In genomic region chr11:62756456-62757142, GRCm38 (mm10) we compare ENCODE assay signal across 8 mouse cellular contexts. TPM values are rescaled to one million over a fixed set of nuclear protein-coding genes. Genes with fewer than 3 reads are reported as not detected.
DNase-seq lines count a peak whose midpoint lies in the region; ATAC-seq and TF ChIP-seq lines count a peak whose summit lies in the region.

No protein-coding gene starts in this region.

- peak overlapping the region; percentile 70 for H3K4me3 ChIP-seq in E14TG2a.4 (replicated peaks; ENCODE audit: low read length)
- peak overlapping the region; percentile 26 for H3K4me3 ChIP-seq in forebrain, embryonic 14.5 days (ENCODE audit: low read depth, low read length)
- no peak overlapping the region for H3K4me3 ChIP-seq in liver, embryonic 15.5 days (replicated peaks)
- peak overlapping the region; percentile 12; the same call in 1 of the 2 replicates for H3K4me3 ChIP-seq in neural tube, embryonic 12.5 days
- peak overlapping the region; percentile 13; the same call in 1 of the 2 replicates for H3K4me3 ChIP-seq in stomach, postnatal 0 days (ENCODE audit: low read depth, low read length)

- WGBS in forebrain, embryonic 14.5 days = 8% methylated on average over 36 of the region's 36 CpGs
- WGBS in liver, embryonic 15.5 days (ENCODE audit: insufficient replicate concordance) = 6% methylated on average over 36 of the region's 36 CpGs
- WGBS in neural tube, embryonic 12.5 days = 9% methylated on average over 36 of the region's 36 CpGs
- whole genome bisulfite sequencing in stomach, postnatal 0 days = 4% methylated on average over 36 of the region's 36 CpGs

- peak; percentile 99 for ATAC-seq in forebrain, embryonic 14.5 days
- peak; percentile 89 for ATAC-seq in liver, embryonic 15.5 days (ENCODE audit: insufficient read depth)
- peak; percentile 97 for ATAC-seq in neural tube, embryonic 12.5 days (ENCODE audit: low FRiP score, low read depth)
- ATAC-seq in stomach, postnatal 0 days (ENCODE audit: low FRiP score, low TSS enrichment) = peak; percentile 100

- peak overlapping the region; percentile 52 for H3K4me2 ChIP-seq in forebrain, embryonic 14.5 days (ENCODE audit: low read length)
- H3K4me2 ChIP-seq in liver, embryonic 15.5 days = peak overlapping the region; percentile 47
- H3K4me2 ChIP-seq in neural tube, embryonic 12.5 days (replicated peaks) = peak overlapping the region; percentile 51
- peak overlapping the region; percentile 54 for H3K4me2 ChIP-seq in stomach, postnatal 0 days (replicated peaks; ENCODE audit: low read depth)

- TF ChIP-seq EP300 in stomach, postnatal 0 days (optimal IDR thresholded peaks at IDR 0.05) = no peak

- no peak overlapping the region for H3K27ac ChIP-seq in forebrain, embryonic 14.5 days (ENCODE audit: low read depth, low read length)
- no peak overlapping the region for H3K27ac ChIP-seq in liver, embryonic 15.5 days (replicated peaks)
- H3K27ac ChIP-seq in neural tube, embryonic 12.5 days = no peak overlapping the region
- no peak overlapping the region for H3K27ac ChIP-seq in stomach, postnatal 0 days (replicated peaks)

- peak overlapping the region; percentile 45 for H3K9ac ChIP-seq in forebrain, embryonic 14.5 days (ENCODE audit: low read length)
- H3K9ac ChIP-seq in liver, embryonic 15.5 days = no peak overlapping the region
- peak overlapping the region; percentile 5; the same call in 1 of the 2 replicates for H3K9ac ChIP-seq in neural tube, embryonic 12.5 days
- no peak overlapping the region for H3K9ac ChIP-seq in stomach, postnatal 0 days (ENCODE audit: low read length)

- peaks cover 49% of the 10 kb centered on the region for H3K27me3 ChIP-seq in E14TG2a.4 (ENCODE audit: insufficient read depth, low read length)
- no peaks in the 10 kb centered on the region for H3K27me3 ChIP-seq in forebrain, embryonic 14.5 days (replicated peaks; ENCODE audit: control insufficient read depth, insufficient read depth, low read length)
- H3K27me3 ChIP-seq in liver, embryonic 15.5 days = peaks cover 34% of the 10 kb centered on the region
- H3K27me3 ChIP-seq in neural tube, embryonic 12.5 days (replicated peaks) = no peaks in the 10 kb centered on the region; the same call in 1 of the 2 replicates
- H3K27me3 ChIP-seq in stomach, postnatal 0 days (ENCODE audit: control insufficient read depth, insufficient read depth, low read length) = no peaks in the 10 kb centered on the region

- TF ChIP-seq CTCF in E14TG2a.4 (conservative IDR thresholded peaks at IDR 0.05; ENCODE audit: low read length) = peak; percentile 52
- peak; percentile 97 for TF ChIP-seq CTCF in stomach, postnatal 0 days (IDR thresholded peaks at IDR 0.05; ENCODE audit: low read depth)

- intact Hi-C loops in heart, postnatal 10 days (cut with DNase I) = loop anchor here (1.0 to 10.0 kb wide), 3 partner anchors 52 to 418 kb away; no protein-coding TSS in a partner anchor

- DNase-seq in cerebellum, adult 11 months = peak; percentile 98
- DNase-seq in forebrain, embryonic 14.5 days (ENCODE audit: low spot score) = peak; percentile 94
- peak; percentile 97 for DNase-seq in heart, postnatal 10 days
- peak; percentile 99 for DNase-seq in kidney, postnatal 4 days
- DNase-seq in stomach, postnatal 0 days (ENCODE audit: low spot score) = peak; percentile 97

- H3K4me1 ChIP-seq in E14TG2a.4 (replicated peaks; ENCODE audit: low read depth, low read length) = peaks cover 12% of the 10 kb centered on the region
- H3K4me1 ChIP-seq in forebrain, embryonic 14.5 days (ENCODE audit: control insufficient read depth, insufficient read depth, low read length) = 0 out of 2 replicates have a peak, but pooled peaks cover 2% of the 10 kb centered on the region
- H3K4me1 ChIP-seq in liver, embryonic 15.5 days (replicated peaks) = peaks cover 6% of the 10 kb centered on the region; the same call in 1 of the 2 replicates
- H3K4me1 ChIP-seq in neural tube, embryonic 12.5 days = peaks cover 6% of the 10 kb centered on the region; the same call in 1 of the 2 replicates
- no peaks in the 10 kb centered on the region for H3K4me1 ChIP-seq in stomach, postnatal 0 days (replicated peaks; ENCODE audit: control insufficient read depth, insufficient read depth)

- H3K36me3 ChIP-seq in E14TG2a.4 (ENCODE audit: insufficient read depth, low read length) = no peaks in the 10 kb centered on the region
- no peaks in the 10 kb centered on the region for H3K36me3 ChIP-seq in forebrain, embryonic 14.5 days (ENCODE audit: control insufficient read depth, insufficient read depth, low read length)
- H3K36me3 ChIP-seq in liver, embryonic 15.5 days (replicated peaks) = no peaks in the 10 kb centered on the region
- H3K36me3 ChIP-seq in neural tube, embryonic 12.5 days = no peaks in the 10 kb centered on the region
- no peaks in the 10 kb centered on the region for H3K36me3 ChIP-seq in stomach, postnatal 0 days (ENCODE audit: control insufficient read depth, insufficient read depth, low read length)

- H3K9me3 ChIP-seq in E14TG2a.4 (ENCODE audit: low read length) = no peaks in the 10 kb centered on the region
- no peaks in the 10 kb centered on the region for H3K9me3 ChIP-seq in forebrain, embryonic 14.5 days (replicated peaks; ENCODE audit: control insufficient read depth, low read length)
- H3K9me3 ChIP-seq in liver, embryonic 15.5 days (replicated peaks) = no peaks in the 10 kb centered on the region
- H3K9me3 ChIP-seq in neural tube, embryonic 12.5 days = no peaks in the 10 kb centered on the region
- no peaks in the 10 kb centered on the region for H3K9me3 ChIP-seq in stomach, postnatal 0 days (ENCODE audit: control insufficient read depth, low read length)

RNA-seq across cellular contexts. Expression of gene Gm10428, which starts 3.7 kb away (rescaled TPM):
- not detected in 2 replicates for polyA plus RNA-seq in forebrain, embryonic 14.5 days (2014; fragmentation: Nextera tagmentation; extraction: Ambion mirVana)
- total RNA-seq in heart, postnatal 10 days (2021) = not detected
- not detected in 2 replicates for polyA plus RNA-seq in liver, embryonic 15.5 days (2015; fragmentation: Nextera tagmentation; extraction: Ambion mirVana)
- not detected in 2 replicates for polyA plus RNA-seq in neural tube, embryonic 12.5 days (2016; fragmentation: Nextera tagmentation; extraction: Ambion mirVana)
- polyA plus RNA-seq in stomach, postnatal 0 days (2015; fragmentation: Nextera tagmentation; extraction: Ambion mirVana) = not detected in 2 replicates

RNA-seq across cellular contexts. Expression of gene Zfp287, which starts 24.9 kb away (rescaled TPM):
- polyA plus RNA-seq in forebrain, embryonic 14.5 days (2014; fragmentation: Nextera tagmentation; extraction: Ambion mirVana) = 15.3 and 20.8 TPM in 2 replicates
- 1 to 10 TPM; 3.4 to 4.6 TPM for total RNA-seq in heart, postnatal 10 days (2021)
- 0.31 and 0.50 TPM in 2 replicates for polyA plus RNA-seq in liver, embryonic 15.5 days (2015; fragmentation: Nextera tagmentation; extraction: Ambion mirVana)
- 18.4 and 19.5 TPM in 2 replicates for polyA plus RNA-seq in neural tube, embryonic 12.5 days (2016; fragmentation: Nextera tagmentation; extraction: Ambion mirVana)
- polyA plus RNA-seq in stomach, postnatal 0 days (2015; fragmentation: Nextera tagmentation; extraction: Ambion mirVana) = 2.5 and 2.6 TPM in 2 replicates

RNA-seq across cellular contexts. Expression of gene Zfp286, which starts 32.7 kb away (rescaled TPM):
- 33.6 and 37.5 TPM in 2 replicates for polyA plus RNA-seq in forebrain, embryonic 14.5 days (2014; fragmentation: Nextera tagmentation; extraction: Ambion mirVana)
- 1 to 10 TPM; 1.5 to 2.1 TPM for total RNA-seq in heart, postnatal 10 days (2021)
- 0.63 and 1.0 TPM in 2 replicates for polyA plus RNA-seq in liver, embryonic 15.5 days (2015; fragmentation: Nextera tagmentation; extraction: Ambion mirVana)
- polyA plus RNA-seq in neural tube, embryonic 12.5 days (2016; fragmentation: Nextera tagmentation; extraction: Ambion mirVana) = 27.6 and 30.1 TPM in 2 replicates
- polyA plus RNA-seq in stomach, postnatal 0 days (2015; fragmentation: Nextera tagmentation; extraction: Ambion mirVana) = 4.6 and 5.5 TPM in 2 replicates

Comparison
In these comparisons a context has a peak if more than half of its experiments do, and no peak if none do; other contexts are left out.
1. H3K9ac ChIP-seq: peak in forebrain, embryonic 14.5 days (single experiment) and neural tube, embryonic 12.5 days (single experiment); none in liver, embryonic 15.5 days (single experiment) and stomach, postnatal 0 days (single experiment).
2. Peak in every context shown above with its lines, with median percentiles within 50 percentile points of each other: DNase-seq, ATAC-seq and H3K4me2 ChIP-seq.